Mouse (Mus musculus) inflammation-experienced regulatory T-cells, adult 16 weeks (primary cell): ENCODE measurements around the gene Maged1. TPM values are rescaled to one million over a fixed set of nuclear protein-coding genes. Genes with fewer than 3 reads are reported as not detected.

Experiments used
- polyA plus RNA-seq: library from polyadenylated mRNA; unstranded; fragments of 100-300 nt; shearing (Covaris generic); gene quantifications from one replicate; pipeline ENCODE4 v1.2.1, GENCODE M21; 2017

The Maged1 gene
- 6.7 TPM for polyA plus RNA-seq

GRCm38 (mm10) chrX:94541918-94542355 is at the start of gene Maged1:
Gene Maged1, minus strand, starts transcription at chrX:94542143.

Other genes with a start within 250 kb of the Maged1 start
- gene Fam90a1b, start 175.4 kb downstream of the Maged1 start, polyA plus RNA-seq, result not detected
- gene Apoo, start 175.0 kb downstream of the Maged1 start, polyA plus RNA-seq, result 20.0 TPM
- gene Gspt2, start 93.9 kb upstream of the Maged1 start, polyA plus RNA-seq, result 0.99 TPM
- 0.82 TPM for gene Zxdb, start 182.4 kb upstream of the Maged1 start, polyA plus RNA-seq